Mouse (Mus musculus) adrenal gland, postnatal 4 days (tissue): ENCODE data around the gene Slc22a7. TPM values are rescaled to one million over a fixed set of nuclear protein-coding genes. Genes with fewer than 3 reads are reported as not detected.

Experiments used
- DNase-seq, 2 experiments: peaks; one replicate each; pipeline ENCODE4 v3.0.0; 2021 to 2022; ENCODE audit warnings: low spot score in 2 of 2, mixed read lengths in 2 of 2
- long read RNA-seq, 2 experiments: library from polyadenylated mRNA; stranded (forward); transcript quantifications; one replicate each; pipeline ENCODE4 v2.0.0; 2021
- total RNA-seq, 2 experiments: library from RNA; stranded (reverse); gene quantifications; 2 replicates each; pipeline ENCODE4 v1.2.3; 2021

The Slc22a7 gene
- 1 to 10 TPM in 1 of 2 experiments, under 1 TPM in 1; 0.14 to 4.0 TPM for total RNA-seq
- long read RNA-seq, experiment 1, transcript Slc22a7-201 (10 exons, 1,989 nt): major isoform, 6 of 7 reads
- long read RNA-seq, experiment 1, partial matches to known transcripts: 0 of 7 reads
- long read RNA-seq, experiment 1, other reads (novel, unspliced or antisense): 1 of 7 reads
- long read RNA-seq, experiment 2, partial matches to known transcripts: 0 of 1 reads
- long read RNA-seq, experiment 2, other reads (novel, unspliced or antisense): 0 of 1 reads

DNA sequence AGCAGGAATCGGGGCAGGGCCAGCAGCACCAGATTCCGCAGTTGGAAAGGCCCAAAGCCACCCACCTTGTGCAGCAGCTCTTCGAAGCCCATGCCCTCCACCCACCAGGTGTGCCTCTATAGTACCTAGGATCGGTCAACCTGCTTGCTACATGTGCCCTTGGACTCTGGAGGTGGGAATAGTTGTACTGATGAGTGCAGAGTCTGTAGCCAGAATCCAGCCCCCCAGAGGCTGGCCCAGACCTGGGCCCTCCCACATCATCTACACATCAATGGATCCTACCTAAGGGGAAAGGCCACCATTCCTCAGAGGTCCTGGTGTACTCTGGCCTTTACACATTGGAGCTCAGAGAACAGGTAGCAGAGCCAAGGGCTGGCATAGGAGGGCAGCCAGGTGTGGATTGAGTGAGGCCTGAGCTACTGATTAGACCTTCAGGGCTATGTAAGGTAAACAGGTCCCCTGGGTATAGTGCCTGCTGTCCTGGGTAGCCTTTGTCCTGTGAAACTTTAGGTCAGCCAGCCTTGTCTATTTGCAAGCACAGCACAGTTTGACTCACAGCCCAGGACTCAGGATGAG, at the start of gene Slc22a7:
TSS of gene Slc22a7 (minus strand) at position 160 of the 576 bp plus-strand sequence.
- DNase-seq: no peak

DNA sequence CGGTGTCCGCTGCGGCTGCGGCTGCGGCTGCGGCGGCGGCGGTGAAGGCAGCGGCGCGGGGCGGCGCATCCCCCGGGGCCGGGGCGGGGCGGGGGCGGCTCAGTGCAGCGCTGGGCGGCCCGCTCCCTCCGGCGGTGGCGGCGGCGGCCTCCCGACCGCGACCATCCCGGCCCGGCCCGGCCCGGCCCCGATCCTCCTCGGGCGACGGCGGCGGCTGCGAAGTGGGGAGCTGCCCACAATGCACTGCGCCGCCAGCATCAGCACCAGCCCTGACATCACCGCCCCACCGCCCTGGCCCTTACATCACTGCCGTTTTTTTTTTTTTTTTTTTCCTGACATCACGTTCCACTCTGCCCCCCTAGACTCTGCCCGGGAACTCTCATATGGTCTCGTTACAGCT, 49.2 kb upstream of the Slc22a7 start, which contains the start of gene Ttbk1:
TSS of gene Ttbk1 (minus strand) at position 245 of the 400 bp plus-strand sequence.
- no peak for DNase-seq

DNA sequence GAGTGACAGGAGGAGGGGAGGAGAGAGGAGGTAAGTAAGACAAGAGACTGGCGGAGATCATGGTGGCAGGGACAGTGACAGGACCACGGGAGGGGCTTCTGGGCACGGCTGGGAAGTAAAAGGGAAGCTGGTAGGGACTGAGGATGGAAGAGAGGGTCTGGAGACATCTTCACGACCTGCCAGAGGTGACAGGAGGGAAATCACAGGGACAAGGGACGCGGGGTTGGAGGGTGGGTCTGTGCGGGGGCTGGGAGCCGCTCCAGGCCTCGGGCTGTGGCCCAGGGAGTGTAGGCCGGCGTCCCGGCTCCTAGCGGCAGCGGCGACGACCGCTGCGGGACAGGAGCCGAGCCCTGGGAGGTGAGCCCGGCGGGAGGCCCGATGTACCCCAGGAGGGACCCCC, 48.7 kb upstream of the Slc22a7 start:
- DNase-seq: no peak

DNA sequence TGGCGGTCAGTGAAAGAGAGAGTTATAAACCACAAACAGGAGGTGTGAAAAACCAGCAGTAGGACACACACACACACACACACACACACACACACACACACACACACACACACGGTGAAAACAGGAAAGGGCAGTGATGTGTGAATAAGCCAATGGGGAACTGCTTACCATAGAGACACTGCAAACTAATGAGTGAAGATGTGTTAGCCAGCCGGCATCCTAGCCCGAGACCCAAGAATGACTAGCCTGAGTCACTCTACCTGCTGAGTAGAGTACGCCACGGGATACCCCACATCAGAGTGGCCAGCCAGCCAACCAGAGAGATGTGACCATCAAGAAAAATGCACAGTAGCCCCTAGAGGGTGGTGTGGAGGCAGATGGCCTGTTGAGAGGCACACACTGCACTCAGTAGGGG, 46.2 kb upstream of the Slc22a7 start:
- no peak for DNase-seq

DNA sequence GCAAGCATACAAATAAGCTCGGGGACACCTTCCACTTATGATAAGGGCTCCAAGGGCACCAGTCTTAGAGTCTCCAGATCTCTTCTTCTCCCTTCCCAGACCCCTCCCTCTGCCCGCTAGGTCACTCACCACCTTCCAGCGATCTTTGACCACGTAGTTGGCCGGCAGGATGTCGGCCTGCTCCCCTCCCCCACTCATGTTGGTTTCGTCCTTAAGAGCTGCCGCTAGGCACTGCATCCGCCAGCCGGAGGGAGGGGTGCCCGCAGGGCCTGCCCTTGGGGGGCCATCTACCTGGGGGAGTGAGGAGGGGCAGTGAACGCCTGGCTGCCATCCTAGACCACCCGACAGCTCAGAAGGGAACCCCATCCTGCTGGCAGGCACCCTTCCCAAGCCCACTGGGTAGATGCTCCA, 45.8 kb upstream of the Slc22a7 start:
- DNase-seq: no peak

DNA sequence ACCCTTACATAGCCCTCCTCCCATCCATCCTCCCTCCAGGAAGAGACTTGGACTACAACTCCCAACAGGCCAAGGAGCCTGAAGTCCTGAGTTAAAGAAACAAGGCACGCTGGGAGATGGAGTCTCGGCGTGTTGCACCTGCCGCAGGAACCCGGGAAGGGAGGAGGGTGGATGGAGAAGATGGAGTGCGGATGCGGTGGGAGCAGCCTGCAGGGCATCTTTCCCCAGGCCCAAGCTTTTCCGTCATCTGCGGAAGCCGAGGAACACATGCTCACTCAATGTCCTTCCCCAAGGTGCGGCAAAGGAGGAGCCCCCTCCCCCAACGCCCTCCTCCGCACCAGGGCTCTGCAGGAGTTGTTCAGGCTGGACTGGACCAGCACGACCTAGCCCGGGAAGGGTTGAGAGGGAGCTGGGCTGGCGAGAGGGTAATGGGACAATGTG, 45.3 kb upstream of the Slc22a7 start:
- DNase-seq: no peak

DNA sequence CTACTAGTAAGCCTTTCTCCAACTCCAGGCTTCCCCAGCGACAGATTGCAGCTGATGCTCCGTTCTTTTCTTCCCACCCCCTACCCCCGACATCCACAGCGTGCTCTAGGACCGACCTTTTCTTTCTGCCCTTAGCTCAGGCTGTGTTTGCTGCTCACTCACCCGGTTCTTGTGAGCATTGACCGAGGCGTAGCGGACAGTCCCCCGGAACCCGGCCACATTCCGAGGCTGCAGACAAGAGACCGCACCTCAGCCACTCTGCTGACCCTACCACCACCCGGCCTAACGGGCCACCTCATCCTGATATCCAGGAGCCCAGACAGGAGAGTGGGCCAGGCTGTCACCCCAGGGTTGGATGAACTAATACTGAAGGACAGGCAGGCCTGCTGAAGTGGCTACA, 39.0 kb upstream of the Slc22a7 start:
- no peak for DNase-seq

DNA sequence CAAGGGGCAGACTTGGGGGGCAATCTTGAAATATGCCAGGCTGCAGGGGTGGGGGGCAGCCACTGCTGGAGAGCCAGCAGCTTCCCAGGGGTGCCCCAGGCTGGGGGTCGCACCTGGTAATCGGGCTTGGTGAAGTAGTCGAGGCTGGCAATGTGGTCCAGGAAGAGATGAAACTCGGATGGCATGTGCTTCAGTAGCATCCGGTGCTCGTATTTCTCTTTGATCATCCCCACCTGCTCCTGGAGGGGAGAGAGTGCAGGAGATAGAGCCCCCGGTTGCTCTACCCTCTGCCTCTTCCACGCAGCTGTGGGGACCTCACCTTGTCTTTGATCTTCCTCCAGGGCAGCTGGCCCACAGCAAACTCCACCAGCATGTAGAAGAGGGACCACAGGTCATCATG, 38.3 kb upstream of the Slc22a7 start:
- no peak for DNase-seq

DNA sequence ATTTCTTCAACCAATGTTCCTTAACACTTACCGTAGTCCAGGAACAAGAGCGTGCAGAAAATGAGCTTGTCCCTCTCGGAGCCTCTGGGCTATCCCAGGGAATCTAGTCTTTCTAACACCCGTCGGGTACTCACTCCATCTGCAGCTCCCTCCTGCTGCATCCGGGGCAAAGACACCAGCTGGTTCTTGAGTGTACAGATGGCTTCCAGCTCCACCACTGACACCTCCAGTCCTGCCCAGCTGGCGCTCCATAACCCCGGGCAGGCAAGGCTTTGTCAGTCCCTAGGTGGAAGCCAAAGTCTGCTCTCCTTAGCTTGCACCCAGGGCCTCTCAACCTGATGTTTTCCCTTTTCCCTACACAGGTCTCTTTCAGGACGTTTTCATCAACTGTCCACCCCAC, 29.6 kb upstream of the Slc22a7 start:
- no peak for DNase-seq

DNA sequence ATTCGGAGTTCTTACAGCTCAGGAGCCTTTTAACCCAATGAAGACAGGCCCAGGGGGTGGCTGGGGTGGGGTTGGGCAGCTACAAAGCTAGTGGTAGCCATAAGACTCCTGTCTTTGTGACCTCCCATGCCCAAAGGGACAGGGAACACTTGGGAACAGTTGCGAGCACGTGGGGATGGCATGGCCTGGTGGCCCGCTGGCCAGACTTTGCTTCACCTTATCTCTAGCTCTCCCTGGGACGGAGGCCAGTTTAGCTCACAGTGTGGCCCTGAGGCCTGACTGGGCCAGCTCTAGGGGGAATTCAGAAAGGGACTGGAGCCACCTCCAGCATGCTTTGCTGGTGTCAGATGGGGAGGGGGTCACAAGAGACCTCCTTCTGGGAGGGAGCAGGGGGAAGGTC, 24.0 kb upstream of the Slc22a7 start:
- DNase-seq: no peak

DNA sequence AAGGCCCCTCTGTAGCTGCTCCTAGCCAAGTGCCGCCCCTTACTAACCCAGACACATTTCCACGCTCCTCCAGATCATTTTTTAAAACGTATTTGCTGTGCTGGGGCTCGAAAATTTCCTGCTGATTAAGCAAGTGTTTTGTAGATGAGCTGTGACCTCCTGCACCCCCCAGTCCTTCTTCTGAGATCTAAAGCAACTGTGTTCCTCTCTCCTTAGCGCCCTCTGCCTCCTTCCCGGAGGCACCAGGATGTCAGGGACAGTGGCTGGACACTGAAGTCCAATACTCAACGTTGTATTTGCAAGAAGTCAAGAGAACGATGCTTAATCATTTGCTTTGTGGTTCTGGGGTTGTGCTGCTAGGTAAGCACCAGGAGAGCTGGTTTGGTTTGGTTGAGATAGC, 23.1 kb upstream of the Slc22a7 start:
- no peak for DNase-seq

DNA sequence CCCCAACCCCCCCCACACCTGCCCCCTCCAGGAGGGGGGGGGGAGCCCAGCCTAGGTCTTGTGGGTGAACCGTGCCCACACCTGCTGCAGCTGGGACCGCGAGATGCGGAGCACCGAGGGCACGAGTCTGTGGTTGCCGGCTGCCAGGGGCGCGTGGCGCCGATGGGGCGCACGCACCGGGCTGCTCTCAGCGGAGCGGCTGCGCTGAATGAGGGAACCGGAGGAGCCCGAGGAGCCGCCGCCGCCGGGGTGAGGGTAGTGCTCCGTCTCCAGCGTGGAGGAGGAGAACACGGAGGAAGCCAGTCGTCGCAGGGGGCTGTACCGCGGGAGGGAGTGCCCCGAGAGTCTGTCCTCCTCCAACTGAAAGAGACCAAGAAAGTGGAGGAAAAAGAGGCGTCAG, 22.4 kb upstream of the Slc22a7 start:
- DNase-seq: no peak

DNA sequence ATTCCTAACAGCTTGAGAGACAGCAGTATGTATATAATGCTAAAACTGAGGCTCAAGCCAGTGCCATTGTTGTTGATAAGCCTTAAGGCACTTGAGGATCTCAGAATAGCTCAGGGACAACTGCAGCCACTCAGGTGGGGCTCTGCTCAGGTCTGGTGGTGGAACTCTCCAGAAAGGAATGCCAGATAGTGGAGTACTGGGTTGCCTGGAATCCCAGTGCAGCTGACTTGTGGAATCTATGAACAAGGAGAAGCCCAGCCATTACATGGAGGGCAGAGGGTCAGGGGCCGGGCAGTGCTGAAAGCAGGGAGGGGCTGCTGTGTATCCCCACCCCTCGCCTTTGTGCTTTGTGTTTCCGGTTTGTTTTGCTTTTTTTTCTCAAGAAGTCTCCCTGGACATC, 20.2 kb upstream of the Slc22a7 start:
- DNase-seq: no peak

DNA sequence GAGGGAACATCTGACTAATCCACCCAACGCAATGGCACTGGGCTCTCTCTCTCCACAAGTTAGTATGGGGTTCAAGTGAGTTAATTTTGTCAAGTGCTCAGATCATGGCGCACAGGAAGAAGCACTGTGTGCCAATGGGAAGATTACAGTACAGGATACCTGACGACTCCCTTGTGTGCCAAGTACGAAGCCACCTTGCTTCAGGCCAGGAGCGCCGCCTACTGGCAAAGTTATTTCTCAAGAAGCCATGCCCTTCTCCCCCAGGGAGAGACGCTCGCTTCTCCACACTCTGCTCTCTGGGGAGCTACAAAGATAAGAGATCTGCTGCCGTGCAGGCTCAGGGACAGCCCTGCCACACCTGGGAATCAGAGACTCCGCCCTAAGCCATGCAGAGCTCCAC, 19.5 kb upstream of the Slc22a7 start:
- DNase-seq: no peak

DNA sequence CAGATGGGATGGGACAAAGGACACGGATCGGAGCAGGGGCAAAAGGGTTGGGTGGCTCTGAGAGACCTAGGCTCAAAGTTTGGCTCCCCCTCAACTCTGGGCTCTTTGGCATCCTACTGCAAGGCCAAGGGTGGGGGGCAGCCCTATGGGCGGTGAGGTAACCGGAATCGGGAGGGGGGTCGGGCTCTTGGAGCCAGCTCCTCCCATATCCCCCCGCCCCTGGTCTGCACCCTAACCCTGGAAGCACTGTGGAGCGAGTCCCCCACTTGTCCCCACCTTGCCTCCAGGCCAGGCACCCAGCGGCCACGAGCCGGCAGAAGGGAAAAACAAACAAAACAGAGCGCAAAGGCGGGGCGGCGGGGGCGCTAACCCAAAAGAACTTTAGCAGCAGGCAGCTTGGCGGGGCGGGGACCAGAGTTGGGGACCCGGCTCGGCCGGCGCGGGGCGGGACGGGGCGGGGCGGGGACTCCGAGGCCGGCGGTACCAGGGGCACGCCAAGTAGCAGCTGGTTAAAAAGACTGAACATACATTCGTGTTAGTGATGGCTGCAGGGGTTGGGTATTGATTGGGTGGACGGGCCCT, 16.9 kb upstream of the Slc22a7 start:
- DNase-seq: no peak

DNA sequence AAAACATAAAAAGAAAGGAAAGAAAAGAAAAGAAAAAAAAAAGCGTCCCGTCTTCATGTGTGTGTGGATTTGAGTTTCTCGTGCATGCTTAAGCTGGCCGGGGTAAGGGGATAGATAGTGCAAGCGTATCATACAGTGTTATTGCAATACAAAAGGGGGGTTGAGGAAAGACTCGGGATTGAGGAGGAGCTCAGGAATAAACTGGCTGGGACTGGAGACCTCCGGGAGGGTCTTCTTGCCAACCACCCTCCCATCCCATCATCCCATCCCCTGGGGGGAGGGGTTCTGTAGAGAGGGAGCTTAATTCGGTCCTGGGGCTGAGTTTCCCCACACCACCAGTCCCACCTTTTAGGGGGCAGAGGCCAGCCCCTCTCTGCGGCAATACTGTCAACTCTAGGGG, 16.3 kb upstream of the Slc22a7 start:
- DNase-seq: no peak

DNA sequence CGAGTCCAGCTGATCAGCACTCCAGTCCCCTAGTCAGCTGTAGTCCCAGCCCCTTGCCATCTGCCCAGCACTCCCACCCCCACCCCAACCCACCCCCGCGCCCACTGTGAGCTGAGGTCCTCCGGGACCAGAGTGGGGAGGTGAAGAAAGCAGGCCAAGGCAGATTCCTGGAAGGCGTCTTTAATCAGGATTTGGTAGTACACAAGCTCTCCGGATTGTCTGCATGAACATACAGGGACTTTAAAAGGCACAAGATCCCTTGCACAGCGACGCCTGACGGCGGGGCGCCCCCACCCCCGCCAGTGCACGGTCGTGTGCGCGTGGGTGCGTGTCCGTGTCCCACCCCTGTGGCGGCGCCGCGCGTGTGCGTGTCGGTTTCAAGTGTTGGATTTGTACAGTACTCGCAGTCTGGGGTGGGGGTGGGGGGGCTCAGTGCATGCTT, 15.7 kb upstream of the Slc22a7 start:
- no peak for DNase-seq

DNA sequence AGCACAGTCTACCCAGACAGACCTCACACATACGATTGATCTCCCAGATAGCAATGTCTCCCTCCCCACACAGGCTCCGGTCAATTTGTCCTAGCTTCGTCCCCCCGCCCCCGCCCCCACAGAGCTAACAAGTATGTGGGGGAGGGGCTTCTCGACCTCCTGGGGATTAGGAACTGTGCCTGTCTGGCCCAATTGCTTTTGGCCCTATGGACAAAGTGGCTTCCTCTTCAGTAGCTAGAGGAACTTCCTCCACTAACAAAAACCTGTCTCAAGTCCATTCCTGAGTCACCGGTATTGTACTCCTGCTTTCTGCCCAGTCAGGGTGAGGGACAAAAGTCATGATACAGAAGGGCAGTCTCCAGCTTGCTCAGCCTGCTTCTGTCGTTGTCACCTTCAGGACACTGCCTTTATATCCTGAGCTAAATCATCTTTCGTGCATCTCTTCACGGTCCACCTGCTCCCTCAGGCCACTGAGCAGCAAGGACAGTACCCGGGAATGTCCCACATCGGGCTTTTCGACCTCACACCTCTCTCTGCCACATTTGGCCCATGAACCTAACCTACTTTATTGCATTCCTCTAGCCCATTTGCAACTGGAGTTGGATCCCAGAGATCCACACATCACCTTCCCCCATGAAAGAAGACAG, 15.2 kb upstream of the Slc22a7 start:
- no peak for DNase-seq

DNA sequence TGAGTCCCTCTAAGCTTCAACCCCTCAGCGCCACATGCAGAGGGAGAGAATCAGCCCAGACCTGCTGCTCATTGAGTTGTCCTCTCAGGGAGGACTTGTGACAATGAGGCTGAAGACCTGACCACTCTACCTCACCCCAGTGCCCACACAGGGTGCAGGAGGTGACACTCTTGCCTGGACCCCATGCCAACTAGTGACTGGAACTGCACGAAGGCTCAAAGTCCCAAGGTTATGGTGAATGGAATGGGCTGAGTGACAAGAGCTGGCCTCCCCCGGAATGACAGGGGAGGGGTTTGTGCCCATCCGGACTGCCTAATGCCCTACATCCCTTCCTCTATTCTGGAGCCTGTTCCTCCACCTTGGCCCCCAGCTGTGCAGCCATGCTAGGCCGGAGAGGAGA, 14.4 kb upstream of the Slc22a7 start:
- DNase-seq: no peak

DNA sequence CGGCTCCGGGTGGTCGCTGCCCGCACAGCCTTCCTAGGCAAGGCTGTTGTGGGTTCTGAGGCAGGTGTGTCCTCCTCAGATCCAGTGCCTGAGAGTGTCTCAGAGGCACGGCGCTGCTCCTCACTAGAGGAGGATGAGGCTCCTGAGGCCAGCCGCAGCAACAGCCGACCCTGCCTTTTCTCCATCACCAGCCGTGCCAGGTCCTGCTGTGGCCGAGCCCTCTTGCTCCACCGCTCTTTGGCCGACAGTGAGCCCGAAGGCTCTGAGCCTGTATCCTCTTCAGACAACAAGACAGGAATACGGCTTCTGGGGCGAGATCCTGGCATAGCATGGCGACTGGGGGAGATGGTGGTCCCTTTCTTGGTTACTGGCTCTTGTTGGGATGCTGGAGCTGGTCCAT, 8.0 kb upstream of the Slc22a7 start:
- no peak for DNase-seq

DNA sequence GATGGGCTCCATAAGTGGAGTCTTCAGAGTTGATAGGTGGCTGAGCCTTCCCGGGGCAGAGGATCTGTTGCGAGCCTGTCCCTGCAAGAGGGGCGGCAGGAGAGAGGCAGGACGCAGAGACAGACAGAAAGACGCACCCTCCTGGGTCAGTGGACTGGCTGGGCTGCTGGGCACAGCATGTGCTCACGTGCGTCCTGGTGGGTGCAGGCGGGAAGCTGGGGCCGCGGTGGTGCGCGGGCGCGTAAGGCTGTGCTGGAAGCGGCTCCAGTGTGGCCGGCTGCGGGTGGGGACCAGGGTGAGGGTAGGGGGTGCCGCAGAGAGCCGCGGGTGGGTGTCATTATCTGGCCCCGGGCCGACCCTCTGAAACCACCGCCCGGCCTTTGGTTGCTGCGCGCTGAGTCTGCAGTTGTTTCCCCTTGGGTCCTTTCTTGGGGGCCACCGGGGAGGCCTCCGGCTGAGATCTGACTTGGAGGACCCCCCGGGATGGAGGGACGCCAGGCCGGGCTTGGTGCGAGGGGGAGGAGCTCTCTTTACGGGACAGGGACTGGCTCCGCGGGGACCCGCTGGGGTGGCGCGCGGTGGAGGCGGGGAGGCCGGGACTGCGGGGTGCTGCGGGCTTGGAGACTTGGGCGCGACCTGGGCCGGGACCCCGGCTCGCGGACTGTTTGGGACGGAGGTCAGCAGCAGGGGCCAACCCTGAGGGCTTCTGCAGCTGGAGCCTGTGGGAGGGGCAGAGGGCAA, 6.8 kb upstream of the Slc22a7 start:
- DNase-seq: no peak

DNA sequence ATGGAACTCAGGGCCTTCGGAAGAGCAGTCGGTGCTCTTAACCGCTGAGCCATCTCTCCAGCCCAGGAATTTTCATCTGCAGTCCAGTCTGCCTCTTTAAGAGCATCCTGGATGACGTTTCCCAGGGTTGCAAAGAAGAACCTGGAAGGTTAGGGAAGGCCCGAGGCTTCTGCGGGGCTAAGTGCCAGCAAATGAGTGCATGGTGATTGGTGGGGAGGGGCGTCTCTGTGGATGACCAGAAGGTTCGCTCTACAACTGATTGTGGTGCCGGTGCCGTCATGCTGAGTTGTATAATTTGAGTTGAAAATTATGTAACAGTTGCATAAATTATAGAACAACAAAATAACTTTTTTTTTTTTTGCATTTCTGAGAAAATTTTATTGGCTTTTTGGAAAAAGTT, 919 bp upstream of the Slc22a7 start:
- no peak for DNase-seq
